Mouse (Mus musculus): ENCODE data around the gene Ext2.

The Ext2 gene

DNA sequence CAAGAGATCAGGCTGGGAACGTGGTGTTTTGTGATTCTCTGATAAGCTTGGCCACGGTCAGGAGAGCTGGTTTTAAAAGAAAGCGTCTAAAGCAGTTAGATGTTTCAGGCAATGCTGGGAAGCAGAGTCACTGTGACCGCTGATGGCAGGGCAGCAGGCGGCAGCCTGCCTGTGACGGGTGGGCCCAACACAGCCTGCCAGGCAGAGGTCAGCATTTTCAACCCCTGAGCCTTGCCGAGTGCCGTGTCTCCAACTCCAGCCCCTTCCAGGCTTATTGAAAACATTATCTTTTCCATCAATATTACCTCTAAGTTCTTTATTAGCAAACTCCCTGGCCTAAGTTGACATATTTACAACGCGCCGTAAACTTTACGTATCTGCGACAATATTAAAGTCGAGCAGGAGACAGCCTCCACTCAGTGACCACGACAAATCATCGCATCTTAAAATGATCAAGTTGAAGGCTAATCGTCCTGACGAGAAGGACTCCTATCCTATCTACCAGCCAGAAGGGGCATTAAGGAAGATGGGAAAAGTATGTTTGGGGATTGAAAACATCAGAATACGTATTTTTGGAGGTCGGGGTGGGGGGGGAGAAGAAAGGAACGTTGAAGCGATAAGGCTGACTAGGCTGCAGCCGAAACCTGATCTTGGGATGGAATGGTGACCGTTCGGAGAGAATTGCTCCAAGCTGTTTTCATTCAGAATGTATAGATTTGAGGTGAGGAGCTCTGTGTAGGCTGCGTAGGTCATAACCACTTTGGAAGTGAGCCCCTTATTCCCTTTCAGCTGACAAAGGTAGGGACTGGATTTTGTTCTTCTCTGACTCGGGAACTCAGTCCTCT lies 206.3 kb downstream of the Ext2 start:
- no peak for DNase-seq

DNA sequence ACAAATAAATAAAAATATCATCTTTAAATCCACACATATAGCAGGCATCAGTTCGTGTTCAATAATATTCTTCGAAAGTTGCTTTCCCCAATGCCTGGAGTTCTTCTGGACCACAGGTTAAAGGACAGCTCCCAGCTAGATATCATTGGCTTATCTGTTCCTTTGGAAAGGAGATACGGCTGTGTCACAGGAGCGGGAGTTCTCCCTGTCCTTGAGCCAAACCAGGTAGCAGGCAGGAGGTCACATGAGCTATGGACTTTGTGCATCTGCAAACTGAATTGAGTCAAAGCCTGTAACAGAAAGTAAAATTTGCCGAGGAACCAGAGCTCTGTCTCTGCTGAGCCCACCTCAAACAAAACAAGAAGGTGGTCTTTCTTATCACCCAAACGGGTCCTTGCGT lies 209.3 kb downstream of the Ext2 start:
- DNase-seq = no peak
